Mouse (Mus musculus): ENCODE measurements around the gene Tmprss11f. TPM values are rescaled to one million over a fixed set of nuclear protein-coding genes. Genes with fewer than 3 reads are reported as not detected.
"Not testable (repeated sequence)": the region's sequence is repeated elsewhere in the genome, so short reads cannot be mapped to it uniquely, and the experiment has no call there.

Tmprss11f gene
- polyA plus RNA-seq (2015; fragmentation: Nextera tagmentation; extraction: Ambion mirVana): not detected in 2 replicates

DNA sequence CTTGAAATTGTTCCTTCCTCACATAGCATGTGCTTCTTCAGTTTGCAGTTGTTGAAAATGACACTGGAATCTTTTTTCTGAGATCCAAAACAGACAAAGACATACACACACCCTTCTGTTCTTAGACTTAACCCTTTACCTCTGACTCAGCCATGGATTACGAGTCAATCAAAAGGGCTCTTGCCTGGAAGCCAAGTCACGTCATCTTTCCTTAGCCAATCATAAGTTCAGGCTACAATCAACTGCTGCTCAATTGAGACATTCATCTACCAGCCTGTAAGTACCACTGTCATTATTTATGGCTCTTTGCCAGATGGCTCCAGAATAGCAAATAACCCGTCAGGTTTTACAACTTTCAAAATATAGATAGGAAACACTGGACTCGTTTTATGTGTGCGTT is at the start of gene Tmprss11f:
Gene Tmprss11f, minus strand, starts transcription at position 101 of the 400 bp plus-strand sequence.
- H3K4me2 ChIP-seq (ENCODE audit: low read depth, low read length): no peak within 1 kb of the TSS
- 59% methylated on average over 5 of the region's 5 CpGs for WGBS
- H3K36me3 ChIP-seq (ENCODE audit: control insufficient read depth, insufficient read depth): no peaks in the 10 kb centered on the region
- ATAC-seq (replicated peaks; ENCODE audit: extremely low read depth, insufficient read depth, low FRiP score): no peak
- H3K4me1 ChIP-seq (ENCODE audit: control insufficient read depth, insufficient read depth, low read length): no peaks in the 10 kb centered on the region
- H3K9me3 ChIP-seq (replicated peaks; ENCODE audit: control insufficient read depth, low read length): no peaks in the 10 kb centered on the region
- H3K4me3 ChIP-seq (ENCODE audit: low read length): no peak within 1 kb of the TSS
- H3K27me3 ChIP-seq (ENCODE audit: control insufficient read depth, insufficient read depth, low read length): no peaks in the 10 kb centered on the region
- H3K9ac ChIP-seq (ENCODE audit: low read length): no peak within 1 kb of the TSS
- H3K27ac ChIP-seq (ENCODE audit: low read length): no peak within 1 kb of the TSS

DNA sequence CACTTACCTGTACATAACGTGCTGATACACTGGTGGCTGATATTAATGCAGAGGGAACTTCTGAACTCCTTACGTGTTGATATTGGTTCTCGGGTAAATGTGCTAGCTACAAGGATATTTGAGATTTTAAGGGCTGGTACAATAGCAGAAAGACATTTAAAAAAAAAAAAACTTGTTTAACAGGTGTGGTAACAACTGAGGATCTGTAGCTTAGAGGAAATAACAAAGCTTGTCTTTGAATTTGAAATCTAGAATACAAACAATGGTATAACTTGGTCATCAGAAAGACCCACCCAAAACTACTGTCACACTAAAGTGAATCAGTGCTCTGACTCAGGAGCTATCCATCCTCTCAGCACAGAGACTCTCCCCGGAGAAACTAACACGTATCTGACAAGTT is 44.0 kb upstream of the Tmprss11f start, which contains the start of gene Tmprss11b:
Gene Tmprss11b, minus strand, starts transcription at position 101 of the 400 bp plus-strand sequence.
- no peak for ATAC-seq (replicated peaks; ENCODE audit: extremely low read depth, insufficient read depth, low FRiP score)
- Histone ChIP-seq H3K9ac (ENCODE audit: low read length) (no peak within 1 kb of the TSS), H3K9me3 (replicated peaks; ENCODE audit: control insufficient read depth, low read length) (no peaks in the 10 kb centered on the region), H3K4me1 (ENCODE audit: control insufficient read depth, insufficient read depth, low read length) (no peaks in the 10 kb centered on the region), H3K4me2 (ENCODE audit: low read depth, low read length) (no peak within 1 kb of the TSS), H3K27me3 (ENCODE audit: control insufficient read depth, insufficient read depth, low read length) (no peaks in the 10 kb centered on the region), H3K27ac (ENCODE audit: low read length) (no peak within 1 kb of the TSS), H3K36me3 (ENCODE audit: control insufficient read depth, insufficient read depth) (no peaks in the 10 kb centered on the region), H3K4me3 (ENCODE audit: low read length) (no peak within 1 kb of the TSS)
- 67% methylated on average over 5 of the region's 5 CpGs for WGBS

DNA sequence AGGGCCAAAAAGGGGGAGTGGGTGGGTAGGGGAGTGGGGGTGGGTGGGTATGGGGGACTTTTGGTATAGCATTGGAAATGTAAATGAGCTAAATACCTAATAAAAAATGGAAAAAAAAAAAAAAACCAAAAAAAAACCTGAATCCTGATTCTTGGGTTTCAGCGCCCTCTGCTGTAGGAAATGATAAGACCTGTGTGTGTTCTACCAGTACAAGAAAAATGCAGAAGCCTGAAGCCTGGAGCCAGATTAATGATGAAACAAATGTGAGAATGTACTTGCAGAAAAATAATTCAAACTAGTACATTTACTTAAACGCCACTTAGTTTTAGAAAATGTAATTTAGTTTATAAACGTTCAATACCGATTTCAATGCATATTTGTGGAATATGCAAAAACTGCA is 17.0 kb upstream of the Tmprss11f start:
- H3K4me1 ChIP-seq (ENCODE audit: control insufficient read depth, insufficient read depth, low read length); H3K4me2 ChIP-seq (ENCODE audit: low read depth, low read length); H3K9ac ChIP-seq (ENCODE audit: low read length); H3K27me3 ChIP-seq (ENCODE audit: control insufficient read depth, insufficient read depth, low read length); H3K27ac ChIP-seq (ENCODE audit: low read length); H3K9me3 ChIP-seq (replicated peaks; ENCODE audit: control insufficient read depth, low read length); ATAC-seq (replicated peaks; ENCODE audit: extremely low read depth, insufficient read depth, low FRiP score); H3K36me3 ChIP-seq (ENCODE audit: control insufficient read depth, insufficient read depth); H3K4me3 ChIP-seq (ENCODE audit: low read length): not testable (repeated sequence)
- 22% methylated on average over 4 of the region's 4 CpGs for WGBS

DNA sequence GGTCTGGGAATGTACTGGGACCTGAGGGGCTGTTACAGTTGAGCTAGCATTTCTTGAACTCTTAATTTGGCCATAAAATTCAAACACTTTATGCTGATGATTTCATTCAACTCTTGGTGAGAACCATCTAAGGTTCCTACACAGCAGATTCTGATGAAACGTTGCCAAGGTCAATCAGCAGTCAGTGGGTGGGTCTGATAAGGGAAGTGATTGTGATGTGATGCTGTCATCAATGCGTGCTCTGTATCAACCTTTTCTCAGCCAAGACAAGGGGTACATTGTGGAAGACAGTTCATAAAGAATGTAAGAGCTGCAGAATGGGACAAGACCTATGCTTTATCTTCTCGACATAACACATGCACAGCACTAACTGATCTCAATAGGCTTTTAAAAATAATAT is 8.6 kb upstream of the Tmprss11f start:
- WGBS: 18% methylated on average over 3 of the region's 3 CpGs
- Histone ChIP-seq H3K36me3 (ENCODE audit: control insufficient read depth, insufficient read depth) (no peaks in the 10 kb centered on the region), H3K4me1 (ENCODE audit: control insufficient read depth, insufficient read depth, low read length) (peaks cover 6% of the 10 kb centered on the region; the same call in 1 of the 2 replicates), H3K4me2 (ENCODE audit: low read depth, low read length) (no peak overlapping the region), H3K27ac (ENCODE audit: low read length) (no peak overlapping the region), H3K4me3 (ENCODE audit: low read length) (no peak overlapping the region), H3K27me3 (ENCODE audit: control insufficient read depth, insufficient read depth, low read length) (no peaks in the 10 kb centered on the region), H3K9ac (ENCODE audit: low read length) (no peak overlapping the region), H3K9me3 (replicated peaks; ENCODE audit: control insufficient read depth, low read length) (no peaks in the 10 kb centered on the region)
- peak; percentile 65 for ATAC-seq (replicated peaks; ENCODE audit: extremely low read depth, insufficient read depth, low FRiP score)

DNA sequence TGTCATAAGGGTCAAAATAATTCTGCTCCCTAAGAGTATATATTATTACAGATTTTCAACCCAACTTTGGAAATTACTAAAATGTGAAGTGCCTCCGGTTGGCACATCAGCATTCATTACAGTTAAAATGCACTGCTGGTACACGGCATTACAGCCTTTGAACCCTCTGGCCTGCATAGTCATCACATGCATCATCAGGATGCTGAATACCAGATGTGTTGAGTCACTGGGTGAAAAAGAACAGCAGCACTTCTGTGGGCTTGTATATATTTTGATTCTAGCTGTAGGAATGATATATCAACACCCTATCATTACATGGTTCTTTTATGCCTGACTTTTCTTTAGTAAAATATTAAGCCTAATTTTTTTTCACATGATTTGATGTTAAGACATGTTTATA is 1.5 kb downstream of the Tmprss11f start:
- WGBS: 45% methylated on average over 2 of the region's 2 CpGs

DNA sequence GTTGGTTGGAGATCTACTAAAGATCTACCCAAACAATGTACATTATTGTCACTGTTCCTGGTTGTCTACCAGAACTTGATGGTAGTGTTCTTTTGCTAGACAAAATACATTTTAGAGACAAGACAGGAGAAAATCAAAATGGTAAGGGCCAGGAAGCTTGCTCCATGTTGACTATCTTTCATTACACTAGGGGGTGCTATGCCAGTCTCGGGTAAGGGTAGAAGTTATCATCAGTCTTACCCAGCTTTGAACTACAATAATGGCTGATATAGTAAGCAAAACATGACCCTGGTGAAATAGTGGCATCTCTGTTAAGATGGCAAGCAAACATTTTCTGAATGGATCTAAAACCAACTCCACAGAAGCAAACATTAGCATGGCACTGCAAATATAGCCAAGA is 10.4 kb downstream of the Tmprss11f start:
- no peak for ATAC-seq (replicated peaks; ENCODE audit: extremely low read depth, insufficient read depth, low FRiP score)
- no peaks in the 10 kb centered on the region for H3K4me1 ChIP-seq (ENCODE audit: control insufficient read depth, insufficient read depth, low read length)
- WGBS: 73% methylated on average over 1 of the region's 1 CpGs
- H3K4me2 ChIP-seq (ENCODE audit: low read depth, low read length): no peak overlapping the region
- H3K36me3 ChIP-seq (ENCODE audit: control insufficient read depth, insufficient read depth): no peaks in the 10 kb centered on the region
- no peaks in the 10 kb centered on the region for H3K9me3 ChIP-seq (replicated peaks; ENCODE audit: control insufficient read depth, low read length)
- no peak overlapping the region for H3K27ac ChIP-seq (ENCODE audit: low read length)
- H3K27me3 ChIP-seq (ENCODE audit: control insufficient read depth, insufficient read depth, low read length): no peaks in the 10 kb centered on the region
- H3K4me3 ChIP-seq (ENCODE audit: low read length): no peak overlapping the region
- H3K9ac ChIP-seq (ENCODE audit: low read length): no peak overlapping the region

More for the DNA sequence above, 1.5 kb downstream of the Tmprss11f start:
- H3K4me1 ChIP-seq (ENCODE audit: control insufficient read depth, insufficient read depth, low read length): no peaks in the 10 kb centered on the region
- no peak overlapping the region for H3K4me3 ChIP-seq (ENCODE audit: low read length)
- H3K9ac ChIP-seq (ENCODE audit: low read length): no peak overlapping the region
- H3K36me3 ChIP-seq (ENCODE audit: control insufficient read depth, insufficient read depth): no peaks in the 10 kb centered on the region
- H3K9me3 ChIP-seq (replicated peaks; ENCODE audit: control insufficient read depth, low read length): no peaks in the 10 kb centered on the region
- no peaks in the 10 kb centered on the region for H3K27me3 ChIP-seq (ENCODE audit: control insufficient read depth, insufficient read depth, low read length)
- H3K27ac ChIP-seq (ENCODE audit: low read length): no peak overlapping the region
- no peak overlapping the region for H3K4me2 ChIP-seq (ENCODE audit: low read depth, low read length)
- ATAC-seq (replicated peaks; ENCODE audit: extremely low read depth, insufficient read depth, low FRiP score): no peak

DNA sequence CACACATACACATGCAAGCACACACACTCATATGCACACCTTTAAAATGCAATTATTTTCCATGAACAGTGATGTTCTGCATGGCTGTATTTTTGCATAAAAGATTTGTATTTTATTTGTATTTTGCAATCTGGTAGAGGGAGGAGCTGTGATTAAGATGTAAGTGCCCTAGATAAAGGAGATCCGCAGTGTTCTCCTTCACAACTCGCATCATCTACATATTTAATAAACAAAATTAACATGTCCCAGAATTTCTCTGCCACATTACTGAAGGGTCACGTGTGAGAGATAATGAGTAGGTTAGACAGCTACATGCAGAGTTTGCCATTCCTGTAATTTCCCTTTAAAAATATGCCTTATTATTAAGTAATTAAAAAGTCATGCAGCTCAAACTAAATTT is 46.3 kb downstream of the Tmprss11f start:
- no peaks in the 10 kb centered on the region for H3K9me3 ChIP-seq (replicated peaks; ENCODE audit: control insufficient read depth, low read length)
- H3K4me1 ChIP-seq (ENCODE audit: control insufficient read depth, insufficient read depth, low read length): no peaks in the 10 kb centered on the region
- H3K36me3 ChIP-seq (ENCODE audit: control insufficient read depth, insufficient read depth): no peaks in the 10 kb centered on the region
- H3K27me3 ChIP-seq (ENCODE audit: control insufficient read depth, insufficient read depth, low read length): no peaks in the 10 kb centered on the region
- no peak overlapping the region for H3K4me2 ChIP-seq (ENCODE audit: low read depth, low read length)
- H3K9ac ChIP-seq (ENCODE audit: low read length): no peak overlapping the region
- ATAC-seq (replicated peaks; ENCODE audit: extremely low read depth, insufficient read depth, low FRiP score): no peak
- WGBS: 67% methylated on average over 3 of the region's 3 CpGs
- H3K27ac ChIP-seq (ENCODE audit: low read length): no peak overlapping the region
- no peak overlapping the region for H3K4me3 ChIP-seq (ENCODE audit: low read length)

DNA sequence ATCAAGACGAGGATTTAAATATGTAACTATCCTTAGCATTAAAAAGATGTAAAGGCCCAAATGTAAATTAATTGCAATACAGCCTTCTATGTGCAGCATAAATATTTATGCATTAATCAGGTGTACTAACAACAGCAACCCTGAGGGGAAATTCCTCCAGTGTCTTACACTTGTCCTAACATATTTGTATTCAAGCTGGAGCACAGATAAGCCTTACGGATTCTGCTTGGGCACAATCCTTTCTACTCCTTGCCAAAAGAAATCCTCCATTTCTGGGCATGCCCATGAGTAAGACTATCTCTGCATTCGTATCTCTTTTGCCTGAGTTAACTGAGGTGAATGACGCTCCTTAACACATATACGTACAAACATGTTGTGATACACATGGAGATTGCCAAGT is 49.6 kb downstream of the Tmprss11f start:
- H3K36me3 ChIP-seq (ENCODE audit: control insufficient read depth, insufficient read depth): no peaks in the 10 kb centered on the region
- H3K4me2 ChIP-seq (ENCODE audit: low read depth, low read length): no peak overlapping the region
- WGBS: 68% methylated on average over 5 of the region's 5 CpGs
- H3K4me3 ChIP-seq (ENCODE audit: low read length): no peak overlapping the region
- no peak for ATAC-seq (replicated peaks; ENCODE audit: extremely low read depth, insufficient read depth, low FRiP score)
- no peaks in the 10 kb centered on the region for H3K27me3 ChIP-seq (ENCODE audit: control insufficient read depth, insufficient read depth, low read length)
- no peaks in the 10 kb centered on the region for H3K4me1 ChIP-seq (ENCODE audit: control insufficient read depth, insufficient read depth, low read length)
- H3K9ac ChIP-seq (ENCODE audit: low read length): no peak overlapping the region
- no peaks in the 10 kb centered on the region for H3K9me3 ChIP-seq (replicated peaks; ENCODE audit: control insufficient read depth, low read length)
- no peak overlapping the region for H3K27ac ChIP-seq (ENCODE audit: low read length)

DNA sequence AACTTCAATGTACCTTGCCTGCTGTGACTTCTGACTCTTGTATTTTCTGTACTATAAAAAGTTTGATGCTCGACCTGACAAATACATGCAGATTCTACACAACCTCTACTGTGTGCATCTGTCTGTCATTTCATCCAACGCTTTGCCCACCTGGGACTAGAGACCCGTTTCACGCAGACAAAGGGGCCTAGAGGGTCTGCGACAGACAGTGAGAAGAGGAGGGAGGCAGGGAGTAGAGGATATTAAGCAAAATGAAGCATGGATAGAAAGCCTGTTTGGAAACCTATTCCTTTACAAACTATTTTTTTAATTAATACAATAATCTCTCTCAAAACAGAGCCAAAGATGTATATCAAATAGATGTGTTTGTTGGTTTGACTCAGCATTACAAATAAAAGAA is 50.2 kb downstream of the Tmprss11f start:
- Histone ChIP-seq H3K9ac (ENCODE audit: low read length) (no peak overlapping the region), H3K9me3 (replicated peaks; ENCODE audit: control insufficient read depth, low read length) (no peaks in the 10 kb centered on the region), H3K4me2 (ENCODE audit: low read depth, low read length) (no peak overlapping the region), H3K36me3 (ENCODE audit: control insufficient read depth, insufficient read depth) (no peaks in the 10 kb centered on the region), H3K27ac (ENCODE audit: low read length) (no peak overlapping the region), H3K27me3 (ENCODE audit: control insufficient read depth, insufficient read depth, low read length) (no peaks in the 10 kb centered on the region), H3K4me1 (ENCODE audit: control insufficient read depth, insufficient read depth, low read length) (no peaks in the 10 kb centered on the region), H3K4me3 (ENCODE audit: low read length) (no peak overlapping the region)
- 76% methylated on average over 5 of the region's 5 CpGs for WGBS
- ATAC-seq (replicated peaks; ENCODE audit: extremely low read depth, insufficient read depth, low FRiP score): no peak

DNA sequence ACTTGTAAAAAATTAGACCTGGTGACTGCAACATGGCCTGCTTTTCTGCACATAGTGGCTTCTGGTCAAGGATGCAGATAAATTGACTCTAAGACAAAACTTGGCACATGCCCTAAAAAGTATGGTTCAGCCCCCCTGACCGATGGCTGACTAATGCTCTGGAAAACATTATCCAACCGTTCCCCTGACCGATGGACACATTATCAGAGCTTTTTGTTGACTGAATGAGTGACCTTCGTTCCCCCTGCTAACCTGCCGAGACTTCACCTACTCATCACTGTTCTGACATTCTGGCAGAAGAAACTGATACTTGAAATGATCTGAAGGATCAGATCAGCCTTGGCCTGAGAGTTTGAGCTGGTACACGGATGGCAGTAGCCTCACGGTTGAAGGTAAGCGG is 53.5 kb downstream of the Tmprss11f start:
- not testable (repeated sequence) for H3K9me3 ChIP-seq (replicated peaks; ENCODE audit: control insufficient read depth, low read length); H3K27ac ChIP-seq (ENCODE audit: low read length); ATAC-seq (replicated peaks; ENCODE audit: extremely low read depth, insufficient read depth, low FRiP score); H3K4me2 ChIP-seq (ENCODE audit: low read depth, low read length); H3K9ac ChIP-seq (ENCODE audit: low read length); H3K36me3 ChIP-seq (ENCODE audit: control insufficient read depth, insufficient read depth); H3K4me3 ChIP-seq (ENCODE audit: low read length); H3K27me3 ChIP-seq (ENCODE audit: control insufficient read depth, insufficient read depth, low read length); H3K4me1 ChIP-seq (ENCODE audit: control insufficient read depth, insufficient read depth, low read length)
- WGBS: 71% methylated on average over 8 of the region's 8 CpGs
